Mouse (Mus musculus) spleen, postnatal 14 days (tissue): ENCODE results near the gene Sox21.

Experiments used
- DNase-seq, 2 experiments: peaks; one replicate each; pipeline ENCODE4 v3.0.0; 2021 to 2022; ENCODE audit warnings: low spot score in 2 of 2

The Sox21 gene

GRCm38 (mm10) chr14:118236886-118237289, at the start of gene Sox21:
Sox21 (minus strand) TSS chr14:118237030.
- no peak for DNase-seq

DNA sequence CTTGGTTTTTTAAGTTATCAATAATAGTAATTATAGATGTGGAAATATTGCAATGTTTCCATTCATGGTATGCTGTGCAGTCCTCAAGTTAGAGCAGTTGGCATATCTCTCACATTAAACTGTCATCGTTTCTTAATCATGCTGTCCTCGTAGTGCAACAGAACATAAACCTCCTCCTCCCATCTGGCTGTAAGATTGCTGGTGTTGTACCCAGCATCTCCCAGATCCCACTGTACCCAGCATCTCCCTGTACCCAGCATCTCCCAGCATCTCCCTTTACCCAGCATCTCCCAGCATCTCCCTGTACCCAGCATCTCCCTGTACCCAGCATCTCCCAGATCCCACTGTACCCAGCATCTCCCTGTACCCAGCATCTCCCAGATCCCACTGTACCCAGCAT, 49.3 kb upstream of the Sox21 start:
- no peak for DNase-seq

- DNase-seq, result no peak
Measured at GRCm38 (mm10) chr14:118282917-118283316, 46.1 kb upstream of the Sox21 start.

DNA sequence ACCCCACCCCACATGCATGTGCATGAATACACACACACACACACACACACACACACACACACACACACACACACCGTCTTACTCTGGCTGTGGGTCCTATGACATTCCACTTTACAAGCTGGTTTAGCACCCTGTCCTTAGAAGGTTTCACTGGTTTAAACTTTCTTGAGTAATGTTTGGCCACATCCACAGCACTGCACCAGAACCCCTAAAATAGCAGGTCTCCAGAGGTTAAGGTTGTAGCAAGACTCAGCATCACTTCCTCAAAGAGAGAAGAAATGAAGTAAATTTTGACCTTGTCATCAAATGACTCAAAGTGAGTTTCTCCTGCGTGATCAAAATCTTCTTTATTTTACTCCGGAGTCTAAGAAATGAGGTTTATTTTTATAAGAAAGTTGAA, 45.4 kb upstream of the Sox21 start:
- DNase-seq, result no peak

GRCm38 (mm10) chr14:118277704-118278498, 41.1 kb upstream of the Sox21 start:
- DNase-seq, result no peak

GRCm38 (mm10) chr14:118272594-118273555, 36.0 kb upstream of the Sox21 start:
- no peak for DNase-seq

GRCm38 (mm10) chr14:118268849-118269248, 32.0 kb upstream of the Sox21 start:
- no peak for DNase-seq

DNA sequence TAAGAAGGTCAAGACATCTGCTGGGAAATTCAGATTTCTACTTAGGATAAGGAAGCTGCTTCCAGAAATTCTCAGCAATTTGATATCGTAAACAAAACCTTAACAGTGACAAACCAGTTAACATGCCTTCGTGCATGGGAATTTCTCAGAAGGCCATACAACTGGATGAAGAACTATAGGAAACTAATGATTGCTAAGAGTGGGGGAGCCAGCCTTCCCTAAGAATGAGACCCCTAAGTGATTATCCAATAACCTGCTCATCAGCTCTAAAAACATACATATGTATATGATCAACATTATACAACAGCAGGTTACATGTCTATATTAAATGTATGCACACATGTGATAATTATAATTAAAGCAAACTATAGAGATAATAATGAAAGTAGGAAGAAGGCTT, 29.8 kb upstream of the Sox21 start, which contains the start of gene Gm9376:
Gene Gm9376, plus strand, starts transcription at position 301 of the 400 bp plus-strand sequence.
- no peak for DNase-seq

DNA sequence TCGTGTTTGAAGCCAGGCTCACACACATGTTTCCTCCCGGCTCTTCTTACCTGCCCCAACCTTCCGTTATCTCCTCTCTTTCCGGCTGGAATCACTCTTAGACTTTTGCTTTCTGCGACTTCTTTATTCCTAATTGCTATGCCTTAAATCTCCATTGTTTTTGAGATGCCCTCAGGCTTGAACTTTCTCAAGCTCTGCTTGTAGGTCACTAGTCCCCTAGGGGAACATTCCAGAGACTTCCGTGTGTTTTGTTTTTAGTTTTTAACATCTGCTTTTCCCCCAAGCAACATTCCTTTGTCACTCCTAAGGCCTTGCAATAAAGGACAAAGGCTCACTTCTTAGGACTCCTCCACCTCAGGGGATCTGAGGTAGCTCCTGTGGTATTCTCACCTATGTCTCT, 16.6 kb upstream of the Sox21 start:
- no peak for DNase-seq

- no peak for DNase-seq
Measured at GRCm38 (mm10) chr14:118241416-118241815, 4.6 kb upstream of the Sox21 start.

GRCm38 (mm10) chr14:118239351-118239750, 2.5 kb upstream of the Sox21 start:
- DNase-seq, result no peak

DNA sequence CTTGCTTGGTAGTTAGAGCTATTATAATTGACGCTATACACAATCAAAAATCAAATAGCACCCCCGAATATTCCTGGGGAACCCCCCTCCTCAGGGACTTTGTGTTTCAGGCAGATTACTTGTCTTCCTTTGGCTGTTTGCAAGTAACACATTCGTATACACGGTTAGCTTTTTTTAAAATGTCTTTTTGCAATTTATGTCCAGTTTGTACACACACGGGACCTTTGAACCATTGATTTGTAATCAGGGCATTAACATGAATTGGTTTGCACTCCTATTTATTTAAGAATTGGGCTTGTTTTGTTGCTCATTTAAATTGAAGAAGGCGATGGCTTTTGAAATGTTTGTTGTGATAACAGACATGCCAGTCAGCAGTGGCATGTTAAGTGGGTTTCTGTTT, 956 bp upstream of the Sox21 start:
- DNase-seq, result no peak

DNA sequence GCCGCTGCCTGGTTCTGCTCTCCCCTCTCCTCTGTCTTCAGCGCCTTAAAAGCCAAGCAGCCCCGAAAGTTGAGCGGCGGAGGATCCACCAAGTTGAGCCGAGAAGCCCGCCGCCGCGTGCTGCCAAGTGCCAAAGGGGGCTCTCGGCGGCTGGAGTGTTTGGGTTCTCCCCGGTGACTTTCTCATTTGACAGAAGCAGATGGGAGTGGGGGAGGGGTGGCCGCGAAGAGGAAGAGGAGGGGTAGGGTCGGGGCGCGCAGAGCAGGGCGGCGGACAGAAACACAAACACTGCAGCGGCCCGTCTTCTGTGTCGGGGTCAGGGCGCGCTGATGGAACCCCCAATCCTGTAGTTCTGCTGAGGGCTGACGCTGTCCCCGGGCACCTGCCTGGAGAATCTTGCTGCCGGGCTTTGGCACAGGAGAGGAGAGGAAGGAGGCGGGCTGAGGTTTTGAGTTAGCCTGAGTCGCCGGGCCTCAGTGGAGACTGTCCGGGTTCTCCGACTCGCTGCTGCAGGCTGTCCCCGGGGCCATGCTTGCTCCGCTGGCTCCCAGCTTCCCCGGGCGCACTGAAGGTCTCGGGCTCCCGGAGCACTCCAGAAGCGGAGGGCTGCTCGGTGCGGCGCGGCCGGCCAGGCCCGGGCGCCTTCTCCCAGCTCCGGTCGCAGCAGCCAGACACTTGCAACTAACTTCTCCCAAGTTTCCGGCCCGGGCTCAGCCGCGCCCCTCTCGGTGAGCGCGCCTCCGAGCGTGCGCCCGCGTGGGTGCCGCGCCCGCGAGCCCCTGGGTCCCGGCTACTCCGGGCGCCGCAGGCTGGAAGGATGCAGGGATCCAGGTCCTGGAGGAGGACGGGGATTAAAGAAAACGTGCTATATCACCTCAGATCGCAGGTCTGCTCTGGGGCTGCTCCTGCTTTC, 601 bp downstream of the Sox21 start:
- DNase-seq, result no peak

DNA sequence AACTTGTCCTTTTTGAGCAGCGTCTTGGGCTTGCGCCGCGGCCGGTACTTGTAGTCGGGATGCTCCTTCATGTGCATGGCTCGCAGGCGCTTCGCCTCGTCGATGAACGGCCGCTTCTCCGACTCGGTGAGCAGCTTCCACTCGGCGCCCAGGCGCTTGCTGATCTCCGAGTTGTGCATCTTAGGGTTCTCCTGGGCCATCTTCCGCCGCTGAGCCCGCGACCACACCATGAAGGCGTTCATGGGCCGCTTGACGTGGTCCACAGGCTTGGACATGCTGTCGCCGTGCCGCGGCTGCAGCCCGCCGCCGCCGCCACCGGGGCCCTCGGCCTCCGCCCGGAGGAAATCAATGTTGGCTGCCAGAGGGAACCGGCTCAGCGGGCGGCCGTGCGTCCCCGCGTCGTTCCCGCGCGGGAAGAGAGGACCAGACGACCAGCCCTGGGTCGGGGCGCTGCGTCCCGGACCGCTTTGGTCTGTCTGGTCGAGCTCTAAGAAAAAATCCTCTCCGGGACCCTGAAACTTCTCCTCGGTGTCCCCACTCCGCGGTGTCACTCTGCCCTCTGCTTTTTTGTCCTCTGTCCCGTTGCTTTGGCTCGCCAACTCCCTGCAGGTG, 1.4 kb downstream of the Sox21 start:
- DNase-seq, result no peak

- DNase-seq, result no peak
Measured at GRCm38 (mm10) chr14:118234541-118235210, 2.2 kb downstream of the Sox21 start.

GRCm38 (mm10) chr14:118233786-118234540, 2.9 kb downstream of the Sox21 start:
- no peak for DNase-seq

- DNase-seq, result no peak
Measured at GRCm38 (mm10) chr14:118232381-118232970, 4.4 kb downstream of the Sox21 start.

GRCm38 (mm10) chr14:118226471-118227155, 10.2 kb downstream of the Sox21 start:
- DNase-seq, result no peak

- no peak for DNase-seq
Measured at GRCm38 (mm10) chr14:118225911-118226310, 10.9 kb downstream of the Sox21 start.
